Mouse (Mus musculus) naive thymus-derived CD4-positive, alpha-beta T cell, adult 5 months (primary cell): ENCODE results near the gene Tmbim7. TPM values are rescaled to one million over a fixed set of nuclear protein-coding genes. Genes with fewer than 3 reads are reported as not detected.

Source experiments
- polyA plus RNA-seq: library from polyadenylated mRNA; unstranded; fragments of 100-300 nt; shearing (Covaris generic); gene quantifications from one replicate; pipeline ENCODE4 v1.2.1, GENCODE M21; 2017

Tmbim7 gene
- not detected for polyA plus RNA-seq

DNA sequence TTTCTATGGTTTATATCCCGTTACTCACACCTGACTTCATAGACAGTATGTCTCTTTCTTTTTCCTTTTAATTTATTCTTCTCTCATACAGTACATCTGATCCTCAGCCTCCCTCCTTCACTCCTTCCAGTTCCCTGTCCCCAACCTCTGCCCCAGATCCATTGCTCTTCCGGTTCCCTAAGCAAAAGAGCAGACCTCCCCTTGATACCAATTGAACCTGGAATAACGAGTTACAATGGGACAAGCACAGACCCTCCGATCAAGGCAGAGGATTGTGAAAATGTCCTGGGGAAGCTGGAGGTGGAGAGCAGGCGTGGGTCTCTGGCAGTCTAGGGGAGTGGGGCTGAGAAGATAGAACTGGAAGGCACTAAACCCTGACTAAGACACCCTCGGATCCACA, at the start of gene Tmbim7:
Tmbim7 (plus strand) TSS at position 301 of the 400 bp plus-strand sequence.

DNA sequence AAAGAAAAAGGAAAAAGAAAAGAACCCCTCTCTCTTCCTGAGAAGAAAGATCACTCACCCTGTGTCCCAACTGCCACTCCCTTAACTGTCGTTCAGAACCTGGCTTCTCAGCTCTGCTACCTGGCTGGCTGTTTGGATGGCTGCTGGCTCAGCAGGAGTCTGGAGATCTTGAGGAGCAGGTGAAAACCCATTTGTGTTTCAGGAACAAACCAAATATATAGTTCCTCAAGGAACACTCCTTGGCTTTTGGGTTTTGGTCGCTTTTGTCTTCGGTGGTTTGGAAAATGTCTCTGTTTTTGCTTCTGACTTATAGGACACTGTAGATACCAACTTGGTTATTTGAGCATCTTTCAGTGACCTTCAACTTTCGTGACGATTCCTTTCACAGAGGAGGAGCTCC, 6.1 kb downstream of the Tmbim7 start, which contains the start of gene Gatad1:
Gatad1 (minus strand) TSS at position 101 of the 400 bp plus-strand sequence.

Other genes starting within 250 kb of the Tmbim7 start
- gene Fam133b, start 107.3 kb upstream of the Tmbim7 start, polyA plus RNA-seq: 39.6 TPM
- gene 1700109H08Rik, start 79.6 kb upstream of the Tmbim7 start, polyA plus RNA-seq: 3.1 TPM
- 12.1 TPM for gene Pex1, start 55.1 kb upstream of the Tmbim7 start, polyA plus RNA-seq
- gene Rbm48, start 54.6 kb upstream of the Tmbim7 start, polyA plus RNA-seq: 46.2 TPM
- 16.9 TPM for gene Gatad1, start 6.0 kb downstream of the Tmbim7 start, polyA plus RNA-seq
- 51.6 TPM for gene Ankib1, start 151.7 kb downstream of the Tmbim7 start, polyA plus RNA-seq
- 66.9 TPM for gene Krit1, start 152.0 kb downstream of the Tmbim7 start, polyA plus RNA-seq
- not detected for gene Lrrd1, start 194.0 kb downstream of the Tmbim7 start, polyA plus RNA-seq
- gene Mterf1a, start 242.8 kb downstream of the Tmbim7 start, polyA plus RNA-seq: 8.4 TPM